Mouse (Mus musculus): ENCODE measurements at regions not wholly inside any gene's neighbourhood (a gene's known extent, or its start where the extent isn't known, plus 50 kb on each side); places are given as distances from the start of the nearest gene placed in this dataset.

GRCm38 (mm10) chr5:100224773-100225363 lies 65.3 kb upstream of the Tmem150c start:
- H3K9ac ChIP-seq: no peak overlapping the region
- 79% methylated on average over 10 of the region's 10 CpGs for WGBS
- H3K4me2 ChIP-seq (replicated peaks): no peak overlapping the region
- no peak overlapping the region for H3K27ac ChIP-seq (replicated peaks)
- peaks cover 10% of the 10 kb centered on the region; the same call in 1 of the 2 replicates for H3K4me1 ChIP-seq
- no peak for ATAC-seq (ENCODE audit: insufficient number of reproducible peaks, low FRiP score, low TSS enrichment, low read depth)
- no peak overlapping the region for H3K4me3 ChIP-seq (replicated peaks)
- no peaks in the 10 kb centered on the region; the same call in 1 of the 2 replicates for H3K27me3 ChIP-seq
- no peaks in the 10 kb centered on the region for H3K9me3 ChIP-seq (replicated peaks)
- no peaks in the 10 kb centered on the region for H3K36me3 ChIP-seq

DNA sequence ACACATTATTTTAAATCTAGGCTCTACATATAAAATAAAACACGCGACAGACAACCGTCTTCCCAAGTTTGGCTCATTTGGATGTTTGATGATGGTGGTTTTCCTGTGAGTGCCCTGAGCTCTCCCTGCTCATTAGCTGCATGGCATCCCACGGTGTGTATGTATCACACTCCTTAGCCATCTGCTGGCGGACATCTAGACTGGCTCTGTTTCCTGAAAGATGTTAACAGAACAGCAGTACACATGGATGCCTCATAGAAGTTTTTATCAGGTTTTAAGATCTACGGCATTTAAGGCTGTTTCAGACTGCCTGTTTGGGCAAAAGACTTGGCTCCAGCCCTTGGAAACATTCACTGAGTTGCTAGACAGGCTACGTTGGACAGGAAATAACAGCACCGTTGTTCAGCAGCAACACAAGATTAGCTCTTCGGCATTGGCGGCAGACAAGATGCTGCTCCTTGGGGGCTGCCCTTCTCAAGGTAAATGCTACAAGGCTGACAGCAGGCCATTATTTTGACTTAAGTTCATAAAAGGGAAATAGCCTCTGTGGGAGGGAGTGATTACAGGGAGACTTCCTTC lies 61.5 kb upstream of the Tmem150c start:
- no peaks in the 10 kb centered on the region for H3K36me3 ChIP-seq
- 48% methylated on average over 10 of the region's 10 CpGs for WGBS
- no peaks in the 10 kb centered on the region; the same call in 1 of the 2 replicates for H3K27me3 ChIP-seq

DNA sequence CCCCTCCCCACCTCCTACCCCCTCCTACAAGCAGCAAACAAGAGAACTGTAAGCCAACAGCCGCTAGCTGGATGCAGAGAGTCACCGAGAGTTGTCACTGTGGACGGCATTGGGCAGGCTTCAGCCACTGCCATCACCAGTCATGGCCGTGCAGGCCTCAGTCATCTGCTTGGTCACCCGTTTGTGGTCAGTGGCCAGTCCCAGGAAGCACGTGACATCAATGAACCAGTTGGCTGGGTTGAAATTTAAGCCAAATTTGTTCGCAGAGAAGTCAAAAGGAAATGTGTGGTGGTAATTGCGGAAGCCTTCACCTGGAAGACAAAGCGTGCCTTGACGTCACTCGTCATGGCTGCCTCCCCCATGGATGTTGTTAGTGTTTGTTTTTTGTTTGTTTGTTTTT lies 60.7 kb upstream of the Tmem150c start:
- Histone ChIP-seq H3K27ac (replicated peaks) (no peak overlapping the region), H3K9ac (no peak overlapping the region), H3K4me1 (no peaks in the 10 kb centered on the region; the same call in 1 of the 2 replicates), H3K9me3 (replicated peaks) (no peaks in the 10 kb centered on the region), H3K4me3 (replicated peaks) (no peak overlapping the region), H3K27me3 (no peaks in the 10 kb centered on the region; the same call in 1 of the 2 replicates), H3K36me3 (no peaks in the 10 kb centered on the region), H3K4me2 (replicated peaks) (no peak overlapping the region)
- ATAC-seq (ENCODE audit: insufficient number of reproducible peaks, low FRiP score, low TSS enrichment, low read depth): no peak
- 80% methylated on average over 11 of the region's 11 CpGs for WGBS

More for the DNA sequence above, 61.5 kb upstream of the Tmem150c start:
- no peak for ATAC-seq (ENCODE audit: insufficient number of reproducible peaks, low FRiP score, low TSS enrichment, low read depth)
- H3K9ac ChIP-seq: no peak overlapping the region
- no peaks in the 10 kb centered on the region; the same call in 1 of the 2 replicates for H3K4me1 ChIP-seq
- H3K27ac ChIP-seq (replicated peaks): no peak overlapping the region
- H3K4me2 ChIP-seq (replicated peaks): no peak overlapping the region
- H3K4me3 ChIP-seq (replicated peaks): no peak overlapping the region
- H3K9me3 ChIP-seq (replicated peaks): no peaks in the 10 kb centered on the region

- Histone ChIP-seq H3K4me1 (no peaks in the 10 kb centered on the region; the same call in 1 of the 2 replicates), H3K9ac (no peak overlapping the region), H3K36me3 (no peaks in the 10 kb centered on the region), H3K27ac (replicated peaks) (no peak overlapping the region), H3K4me3 (replicated peaks) (no peak overlapping the region), H3K9me3 (replicated peaks) (no peaks in the 10 kb centered on the region), H3K4me2 (replicated peaks) (no peak overlapping the region), H3K27me3 (no peaks in the 10 kb centered on the region; the same call in 1 of the 2 replicates)
- ATAC-seq (ENCODE audit: insufficient number of reproducible peaks, low FRiP score, low TSS enrichment, low read depth): no peak
- 91% methylated on average over 3 of the region's 3 CpGs for WGBS
Measured at GRCm38 (mm10) chr5:100218256-100218851, 58.7 kb upstream of the Tmem150c start.

DNA sequence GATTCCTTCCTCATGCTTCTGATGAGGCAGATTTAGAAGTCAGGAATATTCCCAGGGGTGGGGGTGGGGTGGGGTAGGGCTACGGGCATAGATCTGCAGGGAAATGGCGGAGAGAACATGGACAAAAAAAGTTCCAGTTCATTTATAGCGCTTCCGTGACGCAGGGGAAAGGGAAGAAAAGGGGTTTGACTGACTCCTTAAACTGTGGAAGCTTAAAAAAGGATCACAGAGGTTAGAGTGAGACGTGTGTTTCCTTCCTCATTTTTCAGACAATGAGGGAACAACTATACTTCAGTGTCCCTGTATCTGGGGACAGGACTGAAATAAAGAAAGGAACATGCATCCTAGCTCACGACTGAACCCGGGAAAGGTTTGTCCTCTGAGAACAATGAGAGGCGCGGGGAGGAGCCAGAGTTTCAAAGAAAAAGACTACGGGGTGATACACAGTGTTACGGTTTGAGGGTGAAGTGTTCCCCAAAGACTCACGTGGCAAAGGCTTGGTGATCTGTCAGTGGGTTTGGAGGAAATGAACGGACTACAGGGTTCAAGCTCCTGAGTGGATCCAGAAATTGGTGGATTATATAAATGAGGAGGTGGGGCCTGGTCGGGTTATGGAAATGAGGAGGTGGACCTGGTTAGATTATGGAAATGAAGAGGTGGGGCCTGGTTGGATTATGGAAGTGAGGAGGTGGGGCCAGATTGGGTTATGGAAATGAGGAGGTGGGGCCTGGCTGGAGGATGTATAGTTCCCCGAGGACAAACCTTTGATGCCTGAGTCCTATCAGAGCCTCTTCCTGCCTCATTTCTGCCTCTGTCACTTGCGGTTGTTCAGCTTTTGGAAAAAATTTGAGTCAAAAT lies 57.8 kb upstream of the Tmem150c start:
- no peak overlapping the region for H3K27ac ChIP-seq (replicated peaks)
- H3K4me3 ChIP-seq (replicated peaks): peak overlapping the region; percentile 10; the same call in 1 of the 2 replicates
- no peaks in the 10 kb centered on the region for H3K36me3 ChIP-seq
- no peaks in the 10 kb centered on the region; the same call in 1 of the 2 replicates for H3K4me1 ChIP-seq
- ATAC-seq (ENCODE audit: insufficient number of reproducible peaks, low FRiP score, low TSS enrichment, low read depth): peak; percentile 60; the same call in 1 of the 2 replicates
- H3K27me3 ChIP-seq: no peaks in the 10 kb centered on the region; the same call in 1 of the 2 replicates
- 28% methylated on average over 17 of the region's 17 CpGs for WGBS
- no peaks in the 10 kb centered on the region for H3K9me3 ChIP-seq (replicated peaks)
- H3K4me2 ChIP-seq (replicated peaks): 0 out of 2 replicates have a peak overlapping the region, but pooled peaks have one; percentile 3
- no peak overlapping the region for H3K9ac ChIP-seq

DNA sequence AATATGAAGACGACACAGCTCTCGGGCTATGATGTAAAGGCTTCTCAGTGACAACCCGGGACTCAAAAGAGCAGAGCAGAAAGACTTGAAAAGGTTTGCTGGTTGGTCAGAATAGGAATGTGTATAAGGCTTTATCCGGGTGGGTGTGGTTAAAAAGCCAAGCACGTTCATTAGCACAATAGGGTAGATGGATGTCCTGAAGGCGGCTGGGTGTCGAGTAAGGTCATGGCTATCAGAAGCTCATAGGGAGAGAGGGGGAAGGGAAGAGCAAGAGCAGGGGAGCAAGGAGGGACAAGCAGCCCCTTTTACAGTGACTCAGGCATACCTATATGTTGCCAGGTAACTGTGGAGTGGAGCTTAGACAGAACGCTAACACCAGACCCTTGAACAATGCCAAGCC lies 54.3 kb upstream of the Tmem150c start:
- H3K4me2 ChIP-seq (replicated peaks): no peak overlapping the region
- WGBS: 80% methylated on average over 8 of the region's 8 CpGs
- H3K27ac ChIP-seq (replicated peaks): no peak overlapping the region
- no peaks in the 10 kb centered on the region for H3K36me3 ChIP-seq
- H3K27me3 ChIP-seq: no peaks in the 10 kb centered on the region
- no peak overlapping the region for H3K9ac ChIP-seq
- H3K9me3 ChIP-seq (replicated peaks): no peaks in the 10 kb centered on the region
- H3K4me3 ChIP-seq (replicated peaks): no peak overlapping the region
- no peaks in the 10 kb centered on the region for H3K4me1 ChIP-seq
- ATAC-seq (ENCODE audit: insufficient number of reproducible peaks, low FRiP score, low TSS enrichment, low read depth): no peak

- WGBS: 83% methylated on average over 5 of the region's 5 CpGs
- H3K4me2 ChIP-seq (replicated peaks): no peak overlapping the region
- H3K27me3 ChIP-seq: no peaks in the 10 kb centered on the region
- ATAC-seq (ENCODE audit: insufficient number of reproducible peaks, low FRiP score, low TSS enrichment, low read depth): no peak
- no peak overlapping the region for H3K9ac ChIP-seq
- H3K9me3 ChIP-seq (replicated peaks): no peaks in the 10 kb centered on the region
- H3K4me3 ChIP-seq (replicated peaks): no peak overlapping the region
- H3K36me3 ChIP-seq: no peaks in the 10 kb centered on the region
- no peak overlapping the region for H3K27ac ChIP-seq (replicated peaks)
- no peaks in the 10 kb centered on the region for H3K4me1 ChIP-seq
Measured at GRCm38 (mm10) chr5:100210708-100211107, 51.1 kb upstream of the Tmem150c start.
